Mouse (Mus musculus): ENCODE measurements around the gene Tpst2.

Gene Tpst2

GRCm38 (mm10) chr5:112339215-112339614 lies 62.7 kb downstream of the Tpst2 start:
- no peak for DNase-seq

- DNase-seq, result peak; percentile 91
Measured at GRCm38 (mm10) chr5:112342463-112343204, 66.1 kb downstream of the Tpst2 start, which contains the start of the genes Srrd and Hps4. Srrd (minus strand) TSS chr5:112343040. Hps4 (plus strand) TSS chr5:112343083.

- no peak for DNase-seq
Measured at GRCm38 (mm10) chr5:112343205-112343595, 66.7 kb downstream of the Tpst2 start.

GRCm38 (mm10) chr5:112344092-112344960 lies 67.8 kb downstream of the Tpst2 start:
- DNase-seq, result no peak

GRCm38 (mm10) chr5:112346211-112346965 lies 69.9 kb downstream of the Tpst2 start:
- DNase-seq, result no peak

GRCm38 (mm10) chr5:112349169-112349568 lies 72.7 kb downstream of the Tpst2 start:
- no peak for DNase-seq

GRCm38 (mm10) chr5:112355493-112355892 lies 79.0 kb downstream of the Tpst2 start:
- DNase-seq, result no peak

GRCm38 (mm10) chr5:112355910-112356309 lies 79.4 kb downstream of the Tpst2 start, which contains the start of gene Gm6583:
Gm6583 (minus strand) TSS chr5:112356033.
- no peak for DNase-seq

- DNase-seq, result no peak
Measured at GRCm38 (mm10) chr5:112356322-112356721, 79.8 kb downstream of the Tpst2 start.

GRCm38 (mm10) chr5:112359520-112359919 lies 83.0 kb downstream of the Tpst2 start:
- no peak for DNase-seq

GRCm38 (mm10) chr5:112360077-112360476 lies 83.6 kb downstream of the Tpst2 start:
- no peak for DNase-seq

GRCm38 (mm10) chr5:112364184-112364797 lies 87.8 kb downstream of the Tpst2 start:
- DNase-seq, result no peak

All from cerebellum, adult 8-10 months (tissue).